Mouse (Mus musculus): ENCODE data around the gene Cdk18.
A peak's percentile ranks its signal among the peaks of the same experiment; 100 is the strongest.

Gene Cdk18

GRCm38 (mm10) chr1:132149410-132149809, 9.9 kb upstream of the Cdk18 start:
- DNase-seq (ENCODE audit: low read depth) = no peak

GRCm38 (mm10) chr1:132145973-132146685, 6.6 kb upstream of the Cdk18 start:
- no peak for DNase-seq (ENCODE audit: low read depth)

- no peak for DNase-seq (ENCODE audit: low read depth)
Observed at GRCm38 (mm10) chr1:132144837-132145236, 5.4 kb upstream of the Cdk18 start.

- no peak for DNase-seq (ENCODE audit: low read depth)
Observed at GRCm38 (mm10) chr1:132144223-132144622, 4.7 kb upstream of the Cdk18 start.

- no peak for DNase-seq (ENCODE audit: low read depth)
Observed at GRCm38 (mm10) chr1:132143730-132144129, 4.2 kb upstream of the Cdk18 start.

- DNase-seq (ENCODE audit: low read depth) = no peak
Observed at GRCm38 (mm10) chr1:132143079-132143478, 3.6 kb upstream of the Cdk18 start.

GRCm38 (mm10) chr1:132141753-132142152, 2.3 kb upstream of the Cdk18 start:
- no peak for DNase-seq (ENCODE audit: low read depth)

GRCm38 (mm10) chr1:132141166-132141565, 1.7 kb upstream of the Cdk18 start:
- DNase-seq (ENCODE audit: low read depth) = no peak

- no peak for DNase-seq (ENCODE audit: low read depth)
Observed at GRCm38 (mm10) chr1:132140574-132140973, 1.1 kb upstream of the Cdk18 start.

GRCm38 (mm10) chr1:132140171-132140570, 687 bp upstream of the Cdk18 start:
- peak; percentile 56 for DNase-seq (ENCODE audit: low read depth)

GRCm38 (mm10) chr1:132138576-132139415, 688 bp downstream of the Cdk18 start:
- no peak for DNase-seq (ENCODE audit: low read depth)

- no peak for DNase-seq (ENCODE audit: low read depth)
Observed at GRCm38 (mm10) chr1:132137935-132138575, 1.4 kb downstream of the Cdk18 start.

GRCm38 (mm10) chr1:132136847-132137246, 2.6 kb downstream of the Cdk18 start:
- no peak for DNase-seq (ENCODE audit: low read depth)

- DNase-seq (ENCODE audit: low read depth) = no peak
Observed at GRCm38 (mm10) chr1:132135631-132136030, 3.9 kb downstream of the Cdk18 start.

GRCm38 (mm10) chr1:132128311-132128710, 11.2 kb downstream of the Cdk18 start:
- DNase-seq (ENCODE audit: low read depth) = no peak

- DNase-seq (ENCODE audit: low read depth) = no peak
Observed at GRCm38 (mm10) chr1:132125803-132126405, 13.6 kb downstream of the Cdk18 start.

- DNase-seq (ENCODE audit: low read depth) = no peak
Observed at GRCm38 (mm10) chr1:132125249-132125648, 14.2 kb downstream of the Cdk18 start.

GRCm38 (mm10) chr1:132123420-132124014, 16.0 kb downstream of the Cdk18 start:
- no peak for DNase-seq (ENCODE audit: low read depth)

GRCm38 (mm10) chr1:132121895-132122294, 17.6 kb downstream of the Cdk18 start:
- DNase-seq (ENCODE audit: low read depth) = no peak

GRCm38 (mm10) chr1:132121236-132121635, 18.2 kb downstream of the Cdk18 start:
- peak; percentile 70 for DNase-seq (ENCODE audit: low read depth)

- peak; percentile 64 for DNase-seq (ENCODE audit: low read depth)
Observed at GRCm38 (mm10) chr1:132116606-132117005, 22.9 kb downstream of the Cdk18 start.

GRCm38 (mm10) chr1:132113098-132113497, 26.4 kb downstream of the Cdk18 start:
- no peak for DNase-seq (ENCODE audit: low read depth)

Measured in c-Kit-positive CD71-negative TER-119-negative erythroid progenitor cells, embryonic 14.5 days (primary cell).